Mouse (Mus musculus): Measurements from ENCODE around the gene Mrtfa. TPM values are rescaled to one million over a fixed set of nuclear protein-coding genes. Genes with fewer than 3 reads are reported as not detected.

Mrtfa gene
- polyA plus RNA-seq, 1 experiment, result 42.8 TPM

DNA sequence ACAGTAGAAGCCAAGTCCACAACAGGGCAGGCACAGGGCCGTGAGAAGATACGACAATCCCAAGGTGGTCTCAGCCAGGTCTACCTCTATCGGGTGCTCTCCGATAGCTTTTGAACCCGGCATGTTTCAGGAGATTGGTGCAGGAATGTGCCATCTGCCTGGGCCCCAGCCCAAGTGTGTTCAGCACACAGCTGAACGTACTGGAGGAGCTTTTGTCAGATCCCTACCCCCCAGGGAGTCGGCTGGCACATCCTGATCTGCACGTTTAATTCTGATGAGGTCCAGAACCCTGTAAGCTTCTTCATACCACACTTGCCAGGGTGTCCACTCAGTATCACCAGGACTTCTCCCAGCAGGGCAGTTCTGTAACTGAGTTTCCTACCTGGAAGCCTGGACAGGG, 127.9 kb downstream of the Mrtfa start:
- peak; percentile 45 for DNase-seq (ENCODE audit: low read depth)
- TF ChIP-seq CTCF (IDR thresholded peaks at IDR 0.05; ENCODE audit: borderline replicate concordance, extremely low read depth, insufficient read depth, insufficient read length), result no peak
- TF ChIP-seq POLR2A (IDR thresholded peaks at IDR 0.05; ENCODE audit: borderline replicate concordance, extremely low read depth, insufficient read depth, insufficient read length, poor library complexity, severe bottlenecking), result no peak

DNA sequence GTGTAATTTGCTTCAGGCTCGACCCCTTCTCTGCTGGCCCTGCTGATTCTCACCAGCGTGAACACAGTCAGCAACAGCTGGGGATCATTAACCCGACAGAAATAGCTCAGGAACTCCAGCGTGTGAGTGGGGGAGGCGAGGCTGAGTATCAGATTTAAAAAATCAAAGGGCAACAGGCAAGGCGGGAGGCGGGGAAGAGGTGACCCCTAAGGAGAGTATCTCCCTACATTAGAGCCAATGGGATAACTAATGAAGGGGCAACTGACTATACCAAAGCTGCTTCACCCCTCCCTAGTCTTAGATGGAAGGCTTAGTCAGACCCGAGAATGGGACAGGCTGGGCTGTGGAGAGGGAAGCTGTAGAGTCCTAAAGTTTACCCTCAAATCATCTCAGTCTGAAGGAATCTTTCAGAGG, 128.4 kb downstream of the Mrtfa start:
- DNase-seq (ENCODE audit: low read depth), result peak; percentile 24
- no peak for TF ChIP-seq POLR2A (IDR thresholded peaks at IDR 0.05; ENCODE audit: borderline replicate concordance, extremely low read depth, insufficient read depth, insufficient read length, poor library complexity, severe bottlenecking)
- no peak for TF ChIP-seq CTCF (IDR thresholded peaks at IDR 0.05; ENCODE audit: borderline replicate concordance, extremely low read depth, insufficient read depth, insufficient read length)

DNA sequence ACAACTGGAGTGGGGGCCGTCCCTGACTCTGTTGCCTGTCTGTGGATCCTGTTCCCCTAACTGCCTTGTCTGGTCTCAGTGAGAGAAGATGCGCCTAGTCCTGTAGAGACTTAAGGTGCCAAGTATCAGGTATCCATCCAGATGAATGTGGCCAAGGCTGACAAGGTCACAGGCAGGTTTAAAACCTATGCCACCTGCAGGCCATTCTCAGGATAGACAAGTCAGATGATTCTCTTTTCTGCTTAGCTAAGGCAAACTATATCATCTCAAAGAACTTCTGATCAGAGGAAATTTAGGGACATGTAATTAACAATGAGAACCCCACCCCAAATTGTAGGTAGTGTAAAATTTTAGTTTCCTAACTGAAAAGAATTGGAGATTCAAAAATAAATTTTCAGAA, 129.6 kb downstream of the Mrtfa start:
- no peak for TF ChIP-seq POLR2A (IDR thresholded peaks at IDR 0.05; ENCODE audit: borderline replicate concordance, extremely low read depth, insufficient read depth, insufficient read length, poor library complexity, severe bottlenecking)
- no peak for TF ChIP-seq CTCF (IDR thresholded peaks at IDR 0.05; ENCODE audit: borderline replicate concordance, extremely low read depth, insufficient read depth, insufficient read length)
- DNase-seq (ENCODE audit: low read depth), result no peak

DNA sequence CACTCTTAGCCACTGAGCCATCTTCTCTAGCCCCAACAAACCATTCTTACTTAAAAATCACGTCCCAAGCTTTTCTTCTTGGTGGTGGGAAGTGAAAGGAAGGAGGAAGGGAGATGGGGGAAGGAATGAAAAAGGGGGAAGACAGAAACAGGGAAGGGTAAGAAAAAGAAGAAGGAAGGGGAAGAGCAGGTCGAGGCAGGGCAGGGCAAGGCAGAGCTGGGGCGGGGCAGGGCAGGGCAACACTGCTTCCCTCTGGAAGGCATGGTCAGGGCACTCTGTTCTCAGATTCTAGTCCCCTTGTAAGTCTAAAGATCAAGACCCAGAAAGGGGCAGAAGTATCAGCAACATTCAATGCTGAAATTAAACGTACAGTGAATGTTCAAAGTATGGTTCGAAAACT, 132.8 kb downstream of the Mrtfa start:
- TF ChIP-seq CTCF (IDR thresholded peaks at IDR 0.05; ENCODE audit: borderline replicate concordance, extremely low read depth, insufficient read depth, insufficient read length) (no peak), POLR2A (IDR thresholded peaks at IDR 0.05; ENCODE audit: borderline replicate concordance, extremely low read depth, insufficient read depth, insufficient read length, poor library complexity, severe bottlenecking) (no peak)
- DNase-seq (ENCODE audit: low read depth), result no peak

DNA sequence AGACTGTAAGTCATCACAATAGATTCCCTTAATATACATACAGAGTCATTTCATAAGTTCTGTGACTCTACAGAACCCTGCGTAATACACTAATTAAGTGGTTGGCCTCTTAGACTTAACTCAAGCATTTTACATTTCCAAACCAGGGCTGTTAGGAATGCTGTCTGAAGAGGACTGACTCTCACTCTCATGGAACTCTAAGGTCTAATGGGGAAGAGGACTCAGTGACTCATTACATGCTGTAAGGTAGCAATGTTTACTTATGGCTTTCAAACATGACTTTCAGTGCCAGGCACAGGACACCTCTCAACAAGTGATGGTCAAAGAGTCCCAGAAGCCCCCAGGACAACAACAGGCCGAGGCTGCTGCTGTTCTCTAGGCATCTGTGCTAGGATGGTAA, 135.1 kb downstream of the Mrtfa start:
- no peak for DNase-seq (ENCODE audit: low read depth)
- TF ChIP-seq CTCF (IDR thresholded peaks at IDR 0.05; ENCODE audit: borderline replicate concordance, extremely low read depth, insufficient read depth, insufficient read length) (no peak), POLR2A (IDR thresholded peaks at IDR 0.05; ENCODE audit: borderline replicate concordance, extremely low read depth, insufficient read depth, insufficient read length, poor library complexity, severe bottlenecking) (no peak)

DNA sequence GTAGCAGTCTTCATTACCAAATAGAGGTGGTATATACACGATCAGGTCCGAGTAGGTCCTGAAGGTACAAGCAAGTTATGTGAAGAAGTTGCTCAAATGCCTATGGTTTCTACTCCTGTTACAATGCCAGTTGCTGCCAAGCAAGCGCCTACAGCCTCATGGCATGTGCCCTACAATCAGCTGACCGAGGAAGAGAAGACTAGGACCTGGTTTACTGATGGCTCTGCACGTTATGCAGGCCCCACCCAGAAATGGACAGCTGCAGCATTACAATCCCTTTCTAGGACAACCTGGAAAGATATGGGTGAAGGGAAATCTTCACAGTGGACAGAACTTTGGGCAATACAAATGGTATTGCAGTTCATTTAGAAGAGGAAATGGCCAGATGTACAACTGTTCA, 138.1 kb downstream of the Mrtfa start:
- DNase-seq (ENCODE audit: low read depth), result no peak
- TF ChIP-seq POLR2A (IDR thresholded peaks at IDR 0.05; ENCODE audit: borderline replicate concordance, extremely low read depth, insufficient read depth, insufficient read length, poor library complexity, severe bottlenecking) (no peak), CTCF (IDR thresholded peaks at IDR 0.05; ENCODE audit: borderline replicate concordance, extremely low read depth, insufficient read depth, insufficient read length) (no peak)

DNA sequence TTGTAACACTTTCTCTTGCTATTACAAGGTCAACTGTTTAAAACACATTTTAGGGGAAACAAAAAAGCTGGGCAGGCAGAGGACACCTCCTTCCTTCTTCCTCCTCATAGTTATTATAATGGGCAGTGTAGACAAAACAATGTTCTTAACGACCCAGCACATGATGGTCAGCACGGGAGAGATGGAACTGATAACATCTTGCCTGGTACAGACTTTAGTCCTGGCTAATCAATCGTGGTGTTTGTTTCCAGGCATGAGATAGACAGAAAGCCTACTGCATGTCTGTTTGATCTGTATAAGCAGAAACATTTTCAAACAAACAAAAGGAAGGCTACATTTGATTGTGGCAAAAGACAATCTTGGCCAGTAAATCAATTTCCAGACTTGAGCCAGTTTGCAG, 140.1 kb downstream of the Mrtfa start:
- no peak for DNase-seq (ENCODE audit: low read depth)
- no peak for TF ChIP-seq POLR2A (IDR thresholded peaks at IDR 0.05; ENCODE audit: borderline replicate concordance, extremely low read depth, insufficient read depth, insufficient read length, poor library complexity, severe bottlenecking)
- TF ChIP-seq CTCF (IDR thresholded peaks at IDR 0.05; ENCODE audit: borderline replicate concordance, extremely low read depth, insufficient read depth, insufficient read length), result no peak

DNA sequence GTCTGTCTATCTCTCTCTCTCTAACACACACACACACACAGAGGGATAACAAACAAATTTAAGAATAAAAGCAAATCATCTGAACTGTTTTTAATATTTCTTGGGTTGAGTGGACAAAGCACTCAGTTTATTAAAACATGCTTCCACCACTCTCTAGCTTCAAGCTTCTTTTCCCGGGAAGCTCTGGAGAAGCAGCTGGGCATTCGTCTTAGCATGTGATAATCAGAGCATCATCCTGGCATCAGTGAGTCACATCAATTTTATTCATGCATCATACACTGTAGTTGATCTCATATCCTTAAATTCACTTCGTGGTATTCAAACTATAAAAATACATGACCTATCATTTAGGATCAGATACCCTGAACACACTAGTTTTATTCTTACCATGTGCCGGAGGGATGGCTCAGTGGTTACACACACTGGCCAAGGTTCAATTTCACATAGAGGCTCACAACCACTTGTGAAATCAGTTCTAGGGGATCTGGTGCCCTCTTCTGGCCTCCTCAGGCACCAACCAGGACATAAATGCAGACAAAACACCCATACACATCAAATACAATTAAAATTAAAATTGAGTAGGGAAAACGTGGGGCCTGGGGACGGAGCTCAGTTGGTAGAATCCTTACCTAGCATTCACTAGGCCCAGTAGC, 141.0 kb downstream of the Mrtfa start:
- peak; percentile 47 for DNase-seq (ENCODE audit: low read depth)
- no peak for TF ChIP-seq POLR2A (IDR thresholded peaks at IDR 0.05; ENCODE audit: borderline replicate concordance, extremely low read depth, insufficient read depth, insufficient read length, poor library complexity, severe bottlenecking)
- TF ChIP-seq CTCF (IDR thresholded peaks at IDR 0.05; ENCODE audit: borderline replicate concordance, extremely low read depth, insufficient read depth, insufficient read length), result peak; percentile 48; the same call in 1 of the 2 replicates

DNA sequence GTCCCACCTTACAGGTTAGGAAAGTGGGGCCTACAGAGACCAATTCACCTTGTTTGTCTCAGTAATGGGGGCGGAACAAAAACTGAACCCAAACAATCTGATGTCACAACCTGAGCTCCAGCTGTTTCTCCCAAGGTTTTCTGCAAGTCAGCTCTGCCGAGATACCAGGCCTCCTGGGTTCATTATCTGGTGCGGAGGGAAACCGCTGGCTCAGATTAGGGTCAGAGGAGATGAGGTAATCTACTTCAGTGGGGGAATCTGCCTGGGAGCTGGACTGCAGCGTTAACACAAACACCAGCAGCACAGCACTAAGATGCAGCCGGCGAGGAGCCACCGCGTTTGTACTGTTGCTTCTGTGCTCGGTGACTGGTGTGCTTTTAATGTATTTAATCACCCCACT, 143.1 kb downstream of the Mrtfa start:
- DNase-seq (ENCODE audit: low read depth), result no peak
- TF ChIP-seq CTCF (IDR thresholded peaks at IDR 0.05; ENCODE audit: borderline replicate concordance, extremely low read depth, insufficient read depth, insufficient read length) (no peak), POLR2A (IDR thresholded peaks at IDR 0.05; ENCODE audit: borderline replicate concordance, extremely low read depth, insufficient read depth, insufficient read length, poor library complexity, severe bottlenecking) (no peak)

DNA sequence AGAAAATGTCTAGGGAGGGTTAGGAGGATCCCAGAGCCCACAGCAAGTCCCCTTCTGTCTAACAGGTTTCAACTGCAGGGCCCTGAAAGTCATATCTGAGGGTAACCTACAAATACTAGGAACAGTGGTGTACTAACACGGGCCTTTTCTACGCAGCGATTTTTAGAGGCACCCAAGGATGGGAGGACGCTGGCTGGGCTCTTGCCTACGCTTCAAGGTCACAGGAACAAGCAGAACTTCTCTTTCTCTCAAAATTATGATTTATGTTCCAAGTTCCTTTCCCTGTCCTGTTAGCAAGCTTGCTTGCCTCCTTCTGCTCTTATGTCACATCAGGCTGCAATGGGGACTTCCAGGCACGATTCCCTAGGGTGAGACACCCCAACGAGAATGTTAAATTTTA, 144.5 kb downstream of the Mrtfa start:
- TF ChIP-seq CTCF (IDR thresholded peaks at IDR 0.05; ENCODE audit: borderline replicate concordance, extremely low read depth, insufficient read depth, insufficient read length) (no peak), POLR2A (IDR thresholded peaks at IDR 0.05; ENCODE audit: borderline replicate concordance, extremely low read depth, insufficient read depth, insufficient read length, poor library complexity, severe bottlenecking) (no peak)

DNA sequence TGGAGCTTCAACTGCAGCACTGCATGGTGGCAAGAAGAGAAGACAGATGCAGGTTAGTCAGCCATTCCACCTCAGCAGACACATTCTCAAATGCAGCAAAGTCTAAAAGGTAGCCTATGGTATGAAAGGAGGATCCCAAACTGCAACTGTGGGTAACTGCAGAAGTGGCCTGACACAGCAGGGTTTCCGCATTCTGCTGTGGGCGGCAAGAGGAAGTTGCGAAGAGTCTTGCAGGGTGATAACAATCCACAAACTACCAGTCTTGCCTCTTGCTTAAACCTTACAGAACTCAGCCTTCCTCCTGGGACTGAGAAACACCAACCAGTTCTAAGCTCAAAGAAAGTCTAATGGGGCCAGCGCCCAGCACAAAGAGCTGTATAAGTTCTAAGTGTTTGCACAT, 145.2 kb downstream of the Mrtfa start:
- no peak for DNase-seq (ENCODE audit: low read depth)
- no peak for TF ChIP-seq CTCF (IDR thresholded peaks at IDR 0.05; ENCODE audit: borderline replicate concordance, extremely low read depth, insufficient read depth, insufficient read length)
- no peak for TF ChIP-seq POLR2A (IDR thresholded peaks at IDR 0.05; ENCODE audit: borderline replicate concordance, extremely low read depth, insufficient read depth, insufficient read length, poor library complexity, severe bottlenecking)

More for the DNA sequence above, 144.5 kb downstream of the Mrtfa start:
- no peak for DNase-seq (ENCODE audit: low read depth)

DNA sequence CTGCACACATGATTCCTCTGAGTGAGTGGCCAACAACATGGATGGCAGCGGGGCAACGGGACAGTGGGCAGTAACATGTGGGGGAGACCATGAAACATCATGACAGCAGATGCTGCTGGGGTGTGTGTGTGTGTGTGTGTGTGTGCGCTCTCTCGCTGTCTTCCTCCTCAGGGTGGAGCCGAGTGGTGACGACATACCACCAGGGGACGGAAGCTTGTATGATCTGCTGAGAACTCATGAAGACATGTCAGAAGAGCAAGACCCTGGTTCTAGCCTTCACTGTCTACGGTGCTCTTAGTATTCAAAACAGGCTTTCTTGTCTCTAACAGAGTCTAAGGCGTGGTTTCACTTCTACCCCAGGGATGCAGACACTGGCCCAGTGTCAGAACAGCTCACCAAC, 146.1 kb downstream of the Mrtfa start:
- no peak for DNase-seq (ENCODE audit: low read depth)

More for the DNA sequence above, 146.1 kb downstream of the Mrtfa start:
- no peak for TF ChIP-seq CTCF (IDR thresholded peaks at IDR 0.05; ENCODE audit: borderline replicate concordance, extremely low read depth, insufficient read depth, insufficient read length)
- TF ChIP-seq POLR2A (IDR thresholded peaks at IDR 0.05; ENCODE audit: borderline replicate concordance, extremely low read depth, insufficient read depth, insufficient read length, poor library complexity, severe bottlenecking), result no peak
